In genomic region chr2:30875621-30876432, GRCm38 (mm10) we compare ENCODE assay signal across 12 mouse cellular contexts. TPM values are rescaled to one million over a fixed set of nuclear protein-coding genes. Genes with fewer than 3 reads are reported as not detected.
A peak's percentile ranks its signal among the peaks of the same experiment; 100 is the strongest.
DNase-seq lines count a peak whose midpoint lies in the region; ATAC-seq lines count a peak whose summit lies in the region.
"Had no signal": no experiment of that assay in that cellular context is flagged by ENCODE, and none has a peak within 500 bp of the region (broad histone marks: within the 10 kb centered on the region; RNA-seq: fewer than 3 reads in every experiment).

No protein-coding gene starts in this region.

- H3K4me2 ChIP-seq in hindbrain, embryonic 11.5 days (replicated peaks; ENCODE audit: low read depth, low read length), result no peak overlapping the region
- no peak overlapping the region for H3K4me2 ChIP-seq in hindbrain, embryonic 14.5 days (replicated peaks)
- H3K4me2 ChIP-seq: hindbrain, embryonic 15.5 days; liver, embryonic 13.5 days had no signal

- no peak for DNase-seq in hindbrain, embryonic 11.5 days (ENCODE audit: low spot score)
- DNase-seq in hindbrain, embryonic 14.5 days (ENCODE audit: low spot score), result no peak
- peak; percentile 95 for DNase-seq in NIH3T3 (ENCODE audit: low read depth)
- DNase-seq in embryo, embryonic 9.5 days (ENCODE audit: extremely low spot score), result peak; percentile 40
- DNase-seq in gastrocnemius, postnatal 25 days, result peak; percentile 59
- no peak for DNase-seq in right cerebral cortex, adult 2 months (ENCODE audit: low spot score in 2 of 2)
- no peak for DNase-seq in urinary bladder, postnatal 14 days (ENCODE audit: low spot score)
- no peak for DNase-seq in cerebellum, adult 11-12 months
- DNase-seq: cerebellum, adult 18-20 months; liver, embryonic 13.5 days had no signal

- no peak overlapping the region for H3K4me3 ChIP-seq in hindbrain, embryonic 11.5 days (ENCODE audit: low read depth, low read length)
- H3K4me3 ChIP-seq in hindbrain, embryonic 14.5 days (replicated peaks; ENCODE audit: low read length), result no peak overlapping the region
- H3K4me3 ChIP-seq: hindbrain, embryonic 15.5 days; liver, embryonic 13.5 days had no signal

- no peak for ATAC-seq in hindbrain, embryonic 11.5 days (ENCODE audit: low FRiP score)
- no peak for ATAC-seq in hindbrain, embryonic 14.5 days (ENCODE audit: low FRiP score)

- H3K9ac ChIP-seq in hindbrain, embryonic 11.5 days (ENCODE audit: low read depth, low read length), result no peak overlapping the region
- no peak overlapping the region for H3K9ac ChIP-seq in hindbrain, embryonic 14.5 days
- H3K9ac ChIP-seq: hindbrain, embryonic 15.5 days; liver, embryonic 13.5 days had no signal

- no peaks in the 10 kb centered on the region for H3K36me3 ChIP-seq in hindbrain, embryonic 11.5 days (ENCODE audit: control insufficient read depth, insufficient read depth, low read length)
- H3K36me3 ChIP-seq in hindbrain, embryonic 14.5 days (replicated peaks; ENCODE audit: control insufficient read depth, insufficient read depth), result no peaks in the 10 kb centered on the region
- H3K36me3 ChIP-seq: hindbrain, embryonic 15.5 days; liver, embryonic 13.5 days had no signal

- H3K4me1 ChIP-seq in hindbrain, embryonic 11.5 days (replicated peaks; ENCODE audit: control insufficient read depth, insufficient read depth, low read length), result peaks cover 2% of the 10 kb centered on the region; the same call in 1 of the 2 replicates
- H3K4me1 ChIP-seq in hindbrain, embryonic 14.5 days (replicated peaks; ENCODE audit: control insufficient read depth, insufficient read depth, low read length), result 0 out of 2 replicates have a peak, but pooled peaks cover 4% of the 10 kb centered on the region
- H3K4me1 ChIP-seq: liver, embryonic 13.5 days had no signal

- WGBS in hindbrain, embryonic 11.5 days, result 44% methylated on average over 11 of the region's 11 CpGs
- WGBS in hindbrain, embryonic 14.5 days, result 51% methylated on average over 11 of the region's 11 CpGs

- 0 out of 2 replicates have a peak overlapping the region, but pooled peaks have one; percentile 36 for H3K27ac ChIP-seq in hindbrain, embryonic 11.5 days (ENCODE audit: low read depth, low read length)
- no peak overlapping the region for H3K27ac ChIP-seq in hindbrain, embryonic 14.5 days
- H3K27ac ChIP-seq: hindbrain, embryonic 15.5 days; liver, embryonic 13.5 days had no signal

- H3K27me3 ChIP-seq in hindbrain, embryonic 11.5 days (ENCODE audit: control insufficient read depth, insufficient read depth, low read length), result no peaks in the 10 kb centered on the region
- H3K27me3 ChIP-seq in hindbrain, embryonic 14.5 days (ENCODE audit: control insufficient read depth, insufficient read depth, low read length), result no peaks in the 10 kb centered on the region
- H3K27me3 ChIP-seq: hindbrain, embryonic 15.5 days; liver, embryonic 13.5 days had no signal

- H3K9me3 ChIP-seq in hindbrain, embryonic 11.5 days (ENCODE audit: control insufficient read depth, low read length), result no peaks in the 10 kb centered on the region
- H3K9me3 ChIP-seq in hindbrain, embryonic 14.5 days (ENCODE audit: control insufficient read depth, low read length), result no peaks in the 10 kb centered on the region
- H3K9me3 ChIP-seq: hindbrain, embryonic 15.5 days; liver, embryonic 13.5 days had no signal

RNA-seq across cellular contexts. Expression of gene Prrx2, which starts 41.1 kb away (rescaled TPM):
- polyA plus RNA-seq in hindbrain, embryonic 11.5 days (2014; fragmentation: Nextera tagmentation; extraction: Ambion mirVana), result 36.7 and 39.7 TPM in 2 replicates
- polyA plus RNA-seq in hindbrain, embryonic 14.5 days (2014; fragmentation: Nextera tagmentation; extraction: Ambion mirVana), result 3.7 and 3.9 TPM in 2 replicates
- total RNA-seq in gastrocnemius, postnatal 25 days (2021), result 1 to 10 TPM; 2.1 to 3.0 TPM
- total RNA-seq: megakaryocyte progenitor cell, adult 5-6 weeks had no signal

RNA-seq across cellular contexts. Expression of gene Asb6, which starts 45.7 kb away (rescaled TPM):
- 26.0 and 28.5 TPM in 2 replicates for polyA plus RNA-seq in hindbrain, embryonic 11.5 days (2014; fragmentation: Nextera tagmentation; extraction: Ambion mirVana)
- 37.6 and 39.3 TPM in 2 replicates for polyA plus RNA-seq in hindbrain, embryonic 14.5 days (2014; fragmentation: Nextera tagmentation; extraction: Ambion mirVana)
- total RNA-seq in gastrocnemius, postnatal 25 days (2021), result 1 to 10 TPM; 5.4 to 5.5 TPM

RNA-seq across cellular contexts. Expression of gene Ptges, which starts 53.8 kb away (rescaled TPM):
- polyA plus RNA-seq in hindbrain, embryonic 11.5 days (2014; fragmentation: Nextera tagmentation; extraction: Ambion mirVana), result 5.5 and 5.6 TPM in 2 replicates
- polyA plus RNA-seq in hindbrain, embryonic 14.5 days (2014; fragmentation: Nextera tagmentation; extraction: Ambion mirVana), result 3.7 and 4.1 TPM in 2 replicates
- total RNA-seq in gastrocnemius, postnatal 25 days (2021), result 1 to 10 TPM; 4.1 to 6.9 TPM

Comparison
In these comparisons a context has a peak if more than half of its experiments do, and no peak if none do; other contexts are left out.
1. DNase-seq: peak in NIH3T3 (single experiment), embryo, embryonic 9.5 days (single experiment) and gastrocnemius, postnatal 25 days (single experiment); none in hindbrain, embryonic 11.5 days (single experiment), hindbrain, embryonic 14.5 days (single experiment), right cerebral cortex, adult 2 months (0 of 2), urinary bladder, postnatal 14 days (single experiment) and cerebellum, adult 11-12 months (single experiment).